Mouse (Mus musculus) thymus, postnatal 0 days (tissue): ENCODE data around the gene Sycp2l. TPM values are rescaled to one million over a fixed set of nuclear protein-coding genes. Genes with fewer than 3 reads are reported as not detected.
"Not testable (repeated sequence)": the region's sequence is repeated elsewhere in the genome, so short reads cannot be mapped to it uniquely, and the experiment has no call there.

Source experiments
- DNase-seq: peaks from one replicate; pipeline ENCODE4 v3.0.0-alpha.2; 2015; ENCODE audit warnings: low spot score
- polyA plus RNA-seq: library from polyadenylated mRNA; unstranded; fragments of >200 nt; fragmentation: Nextera tagmentation; extraction: Ambion mirVana; gene quantifications from 2 replicates; pipeline ENCODE4 v1.2.1, GENCODE M21; 2015

Sycp2l gene
- polyA plus RNA-seq, 1 experiment from 2014 or later, result not detected

DNA sequence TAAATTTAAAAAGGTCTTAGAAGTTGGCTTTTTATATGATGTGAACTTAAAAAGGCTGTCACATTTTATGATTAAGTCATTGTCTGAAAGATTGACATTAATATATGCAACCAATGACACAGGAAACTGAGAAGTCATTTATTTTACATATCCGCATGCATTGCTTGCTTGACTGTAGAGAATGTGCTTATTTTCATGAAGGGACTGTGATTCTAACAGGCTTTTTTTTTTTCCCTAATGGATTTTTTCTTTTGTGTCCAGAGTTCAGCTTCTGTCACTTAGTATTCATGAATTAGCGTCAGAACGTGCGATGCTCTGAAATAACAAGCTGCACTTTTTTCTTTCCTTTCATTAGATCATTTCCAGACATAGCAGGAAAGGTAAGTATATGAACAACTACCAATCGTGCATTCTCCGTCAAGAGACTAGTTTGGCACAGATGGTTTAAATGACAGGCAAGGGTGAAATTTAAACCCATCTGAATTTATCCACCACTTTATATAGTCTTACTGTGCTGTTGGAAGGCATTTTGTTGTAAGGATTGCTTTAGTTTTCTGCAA lies 9.6 kb downstream of the Sycp2l start:
- no peak for DNase-seq

GRCm38 (mm10) chr13:41128326-41128725 lies 14.2 kb downstream of the Sycp2l start:
- peak; percentile 3 for DNase-seq

DNA sequence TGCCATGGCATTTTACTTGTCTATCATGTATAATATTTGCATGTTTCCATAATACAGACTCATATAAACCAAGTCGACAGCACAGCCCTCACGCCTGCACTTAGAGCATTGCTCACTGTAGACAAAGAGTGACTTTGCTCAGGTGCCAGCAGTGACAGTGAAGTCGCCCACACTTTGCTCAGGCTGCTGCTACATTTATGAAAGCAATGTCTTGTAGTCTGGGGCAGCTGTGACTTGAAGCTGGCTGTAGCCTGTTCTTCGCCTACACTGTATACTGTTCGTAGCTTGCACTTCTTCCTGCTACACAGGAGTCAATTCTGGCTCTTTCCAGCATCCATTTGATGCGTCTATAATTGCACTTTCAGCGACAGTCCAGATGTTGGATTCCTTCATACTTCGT lies 15.0 kb downstream of the Sycp2l start:
- no peak for DNase-seq

DNA sequence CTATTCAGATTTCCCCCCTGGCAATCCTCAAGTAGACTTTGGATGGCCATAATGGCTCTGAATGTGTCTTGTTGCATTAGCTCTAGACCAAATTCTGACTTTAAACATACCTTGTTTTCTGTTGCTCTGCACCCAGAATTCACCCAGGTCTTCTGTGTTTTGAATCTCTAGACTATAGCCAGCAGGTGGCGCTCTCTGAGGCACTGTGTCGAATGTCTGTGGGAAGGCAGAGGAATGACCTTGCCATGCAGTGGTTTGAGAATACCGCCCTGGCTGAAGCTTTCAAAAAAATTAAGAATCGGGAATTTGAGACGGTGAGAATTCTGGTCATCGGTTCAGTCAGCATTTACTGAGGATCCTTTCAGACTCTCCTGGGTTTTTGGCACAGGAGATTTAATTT lies 20.8 kb downstream of the Sycp2l start:
- DNase-seq, result peak; percentile 64

GRCm38 (mm10) chr13:41145433-41145970 lies 31.4 kb downstream of the Sycp2l start:
- no peak for DNase-seq

GRCm38 (mm10) chr13:41146271-41146670 lies 32.2 kb downstream of the Sycp2l start:
- peak; percentile 46 for DNase-seq

- DNase-seq, result no peak
Measured at GRCm38 (mm10) chr13:41153146-41153545, 39.0 kb downstream of the Sycp2l start.

GRCm38 (mm10) chr13:41158426-41158825 lies 44.3 kb downstream of the Sycp2l start:
- DNase-seq, result no peak

DNA sequence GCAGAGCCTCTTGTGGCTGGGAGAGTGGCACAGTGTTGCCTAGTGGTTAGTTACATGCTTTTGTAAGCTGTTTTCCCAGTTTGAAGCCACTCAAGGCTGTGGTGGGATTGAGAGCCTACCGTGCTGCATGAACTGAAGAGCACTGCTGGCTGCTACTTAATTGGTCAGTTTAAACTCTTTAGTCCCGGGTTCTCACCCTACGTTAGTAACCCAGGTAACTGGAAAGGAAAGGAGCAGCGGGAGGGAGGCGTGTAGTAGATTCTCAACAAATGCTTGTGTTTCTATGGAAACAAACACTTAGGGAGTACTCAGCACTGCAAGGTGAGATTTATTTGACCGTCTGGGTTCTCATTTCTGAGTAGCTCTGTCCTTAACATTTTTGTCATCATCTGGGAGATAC lies 73.8 kb downstream of the Sycp2l start:
- no peak for DNase-seq

- no peak for DNase-seq
Measured at GRCm38 (mm10) chr13:41195640-41196333, 81.7 kb downstream of the Sycp2l start.

GRCm38 (mm10) chr13:41200861-41201260 lies 86.8 kb downstream of the Sycp2l start:
- no peak for DNase-seq

DNA sequence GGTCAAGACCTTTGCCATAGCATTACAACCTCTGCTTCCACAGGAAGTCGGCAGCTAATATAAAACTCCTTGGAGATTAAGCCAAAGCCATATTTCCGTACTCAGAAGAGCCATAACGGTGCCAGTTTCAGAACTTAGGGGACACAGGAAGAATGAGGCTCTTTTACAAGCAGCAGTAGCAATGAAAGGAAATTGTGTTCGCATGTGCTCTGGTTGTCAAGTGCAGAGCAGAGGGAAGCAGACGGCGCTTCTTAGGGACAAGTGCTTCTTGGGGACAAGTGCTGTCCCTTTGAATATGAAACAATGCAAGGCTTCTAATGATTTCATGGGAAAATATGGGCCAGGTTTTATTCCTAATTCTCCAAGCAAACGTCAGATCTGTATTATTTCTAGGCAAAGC lies 89.2 kb downstream of the Sycp2l start:
- no peak for DNase-seq

DNA sequence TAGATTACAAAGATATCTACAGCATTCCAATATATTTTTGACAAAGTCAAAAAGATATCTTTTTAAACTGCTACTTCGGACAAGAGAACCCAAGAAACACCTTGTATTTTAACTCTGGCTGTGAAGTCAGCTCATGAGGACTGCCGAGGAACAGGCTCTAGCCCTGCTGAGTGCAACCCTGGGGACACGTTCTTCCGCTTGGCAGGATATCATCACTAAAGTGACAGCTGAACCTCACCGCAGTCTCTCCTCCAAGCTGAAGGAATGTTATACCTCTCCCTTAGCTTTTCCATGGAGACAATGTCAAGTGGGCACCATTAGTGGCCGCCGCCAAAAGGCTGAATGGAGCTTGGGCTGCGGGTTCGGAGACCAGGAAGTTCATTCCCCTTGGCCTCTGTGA lies 89.6 kb downstream of the Sycp2l start:
- no peak for DNase-seq

DNA sequence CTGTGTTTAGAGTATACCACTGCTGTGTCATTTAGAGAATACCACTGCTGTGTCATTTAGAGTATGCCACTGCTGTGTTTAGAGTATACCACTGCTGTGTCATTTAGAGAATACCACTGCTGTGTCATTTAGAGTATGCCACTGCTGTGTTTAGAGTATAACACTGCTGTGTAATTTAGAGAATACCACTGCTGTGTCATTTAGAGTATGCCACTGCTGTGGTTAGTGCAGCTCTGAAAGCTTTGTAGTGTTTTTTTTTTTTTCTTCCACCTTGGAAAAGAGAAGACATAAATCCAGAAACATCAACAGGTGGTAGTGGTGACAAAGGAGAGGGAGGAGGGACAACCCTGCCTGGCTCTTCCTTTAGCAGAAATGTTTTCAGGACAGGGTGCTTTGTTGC lies 91.5 kb downstream of the Sycp2l start:
- not testable (repeated sequence) for DNase-seq

DNA sequence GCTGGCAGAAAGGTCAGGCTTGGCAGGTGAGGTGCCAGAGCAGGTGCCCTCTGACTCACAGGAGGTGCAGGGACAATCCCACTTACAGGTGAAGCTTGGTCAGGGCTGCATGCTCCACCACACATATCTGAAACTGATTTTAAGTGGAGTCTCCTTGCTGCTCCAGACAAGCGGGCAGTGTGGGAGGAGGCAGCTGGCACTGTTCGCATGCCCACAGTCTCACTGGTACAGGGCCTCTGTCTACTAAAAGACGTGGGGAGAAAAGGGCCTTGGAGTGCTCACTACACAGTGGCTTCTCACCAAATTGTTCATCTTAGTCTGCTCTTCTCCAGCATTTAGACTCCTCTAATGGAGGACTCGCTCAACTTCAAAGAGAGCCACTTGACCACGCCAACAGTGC lies 92.1 kb downstream of the Sycp2l start:
- no peak for DNase-seq

- no peak for DNase-seq
Measured at GRCm38 (mm10) chr13:41211276-41211675, 97.2 kb downstream of the Sycp2l start.

DNA sequence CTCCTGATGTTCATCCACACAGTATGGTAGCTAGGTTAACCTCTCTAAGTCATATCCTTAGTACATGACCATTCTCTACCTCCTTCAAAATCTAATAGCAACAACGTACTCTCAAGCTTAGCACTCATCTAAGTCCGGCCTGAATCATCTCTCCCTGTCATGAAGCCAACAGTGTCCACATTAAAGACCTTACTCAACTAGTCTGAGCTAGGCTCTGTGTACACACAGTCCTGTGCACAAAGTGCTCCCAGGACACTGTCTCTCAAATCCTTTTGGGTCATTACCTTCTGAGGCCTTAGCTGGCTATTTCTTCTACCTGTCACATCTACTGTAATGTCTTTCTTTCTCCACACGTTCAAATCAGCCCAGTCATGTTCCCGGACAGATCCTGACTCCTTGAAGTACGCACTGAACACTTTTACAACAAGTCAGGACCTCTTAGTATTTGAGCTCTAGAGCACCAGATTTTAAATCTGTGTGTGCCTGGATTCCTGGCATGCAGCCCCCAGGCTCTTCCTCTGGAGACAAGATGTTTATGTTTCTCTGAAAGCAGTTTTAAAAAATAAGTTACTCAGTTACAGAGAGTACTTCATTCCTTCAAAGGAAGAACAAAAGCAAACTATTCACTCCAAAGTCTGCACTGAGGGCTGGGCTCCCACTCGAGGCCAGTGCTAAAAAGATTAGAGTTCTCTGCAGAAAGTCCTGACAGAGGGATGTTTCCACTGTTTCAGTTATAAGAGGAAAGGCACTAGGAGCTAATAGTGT lies 98.6 kb downstream of the Sycp2l start:
- no peak for DNase-seq

- no peak for DNase-seq
Measured at GRCm38 (mm10) chr13:41215669-41216068, 101.6 kb downstream of the Sycp2l start.

- no peak for DNase-seq
Measured at GRCm38 (mm10) chr13:41216236-41216635, 102.1 kb downstream of the Sycp2l start.

DNA sequence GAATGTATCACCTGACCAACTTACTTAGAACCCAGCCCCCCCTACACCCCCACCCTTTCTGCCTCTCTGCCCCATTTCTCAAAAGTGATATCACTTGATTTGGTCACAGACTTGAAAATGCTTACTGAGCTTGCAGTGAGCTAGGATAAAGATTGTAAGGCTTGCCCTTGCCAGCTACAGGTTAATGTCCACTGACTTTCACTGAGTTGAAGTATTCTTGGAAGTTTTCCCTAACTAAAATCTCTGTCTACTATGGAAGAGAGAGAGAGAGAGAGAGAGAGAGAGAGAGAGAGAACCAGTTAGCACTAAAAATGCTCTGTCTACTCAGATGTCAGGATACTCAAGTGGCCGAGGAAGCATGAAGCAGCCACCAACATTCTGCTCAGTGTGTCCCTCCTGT lies 104.9 kb downstream of the Sycp2l start:
- DNase-seq, result no peak

GRCm38 (mm10) chr13:41219687-41220303 lies 105.7 kb downstream of the Sycp2l start:
- DNase-seq, result no peak

GRCm38 (mm10) chr13:41220304-41220834 lies 106.3 kb downstream of the Sycp2l start, which contains the start of gene Elovl2:
TSS of gene Elovl2 (minus strand) at chr13:41220405.
- DNase-seq, result peak; percentile 61
